7 mouse cellular contexts compared by ENCODE assay signal in the genomic region with DNA sequence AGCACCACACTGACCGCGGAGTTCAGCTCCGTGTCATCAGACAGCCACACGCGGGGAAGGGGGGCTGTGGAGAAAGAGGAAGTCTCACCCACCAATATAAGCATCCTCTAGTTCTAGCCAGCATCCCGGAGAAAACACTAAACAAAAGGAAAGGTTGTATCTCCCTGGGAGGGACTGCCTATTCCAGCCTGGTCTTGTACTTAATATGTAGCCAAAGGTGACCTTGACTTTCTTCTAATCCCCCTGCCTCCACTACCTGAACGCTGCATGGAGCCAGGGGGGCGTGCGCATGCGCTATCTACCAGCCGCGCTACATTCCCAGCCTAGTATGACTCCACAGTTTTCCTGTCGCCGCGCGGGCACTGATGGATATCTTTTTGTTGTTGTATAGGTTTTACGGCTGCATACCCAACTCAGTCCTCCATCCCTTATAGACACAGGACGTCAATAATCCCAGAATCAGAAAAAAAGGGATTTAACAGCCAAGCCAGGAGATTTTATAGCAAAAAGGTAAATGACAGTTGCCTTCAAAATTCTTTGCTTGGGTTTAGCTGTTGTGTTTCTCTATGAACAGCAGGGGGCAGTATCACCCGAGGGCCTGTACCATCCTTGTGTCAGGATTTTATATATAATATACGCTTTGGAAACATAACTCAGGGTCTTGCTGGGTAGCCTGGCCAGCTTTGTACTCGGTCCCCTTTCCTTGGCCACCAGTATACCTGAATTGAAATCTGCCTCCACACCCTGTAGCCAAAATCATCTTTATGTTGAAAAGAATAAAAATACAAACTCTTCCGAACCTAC. TPM values are rescaled to one million over a fixed set of nuclear protein-coding genes. Genes with fewer than 3 reads are reported as not detected.
DNase-seq lines count a peak whose midpoint lies in the region; ATAC-seq lines count a peak whose summit lies in the region.

No protein-coding gene starts in this region.

- DNase-seq in CD4-positive helper T cell, adult 2 months (ENCODE audit: low read depth, low spot score): peak; percentile 42
- DNase-seq in NIH3T3 (ENCODE audit: low read depth): peak; percentile 48
- peak; percentile 52 to 70 for DNase-seq in left cerebral cortex, postnatal 36 days (ENCODE audit: low spot score in 2 of 2)
- peak; percentile 75 for DNase-seq in mesoderm, embryonic 11.5 days (ENCODE audit: low read depth, low spot score)
- DNase-seq in spleen, postnatal 36 days (ENCODE audit: low spot score in 2 of 2): peak; percentile 19 to 23

- no peaks in the 10 kb centered on the region; the same call in 1 of the 2 replicates for H3K27me3 ChIP-seq in erythroblast, embryonic 14.5 days (ENCODE audit: control insufficient read depth)
- H3K27me3 ChIP-seq in hindbrain, embryonic 13.5 days: no peaks in the 10 kb centered on the region

- H3K4me2 ChIP-seq in hindbrain, embryonic 13.5 days: peak overlapping the region; percentile 50

- WGBS in hindbrain, embryonic 13.5 days: 12% methylated on average over 22 of the region's 22 CpGs

- no peaks in the 10 kb centered on the region for H3K36me3 ChIP-seq in erythroblast, embryonic 14.5 days (ENCODE audit: control insufficient read depth)
- no peaks in the 10 kb centered on the region for H3K36me3 ChIP-seq in hindbrain, embryonic 13.5 days

- H3K9ac ChIP-seq in hindbrain, embryonic 13.5 days: peak overlapping the region; percentile 30; the same call in 1 of the 2 replicates

- peak overlapping the region; percentile 61 for H3K4me3 ChIP-seq in erythroblast, embryonic 14.5 days (replicated peaks)
- H3K4me3 ChIP-seq in hindbrain, embryonic 13.5 days: peak overlapping the region; percentile 20

- no peaks in the 10 kb centered on the region for H3K9me3 ChIP-seq in erythroblast, embryonic 14.5 days (ENCODE audit: control insufficient read depth, low read length)
- no peaks in the 10 kb centered on the region for H3K9me3 ChIP-seq in hindbrain, embryonic 13.5 days

- peak; percentile 65 for ATAC-seq in hindbrain, embryonic 13.5 days (ENCODE audit: low FRiP score)

- no peak overlapping the region for H3K27ac ChIP-seq in hindbrain, embryonic 13.5 days

- intact Hi-C loops in left cerebral cortex, postnatal 36 days (cut with DNase I): loop anchor here (1.0 kb wide), 1 partner anchor 160 kb away; no protein-coding TSS in a partner anchor

- H3K4me1 ChIP-seq in erythroblast, embryonic 14.5 days (ENCODE audit: control insufficient read depth): peaks cover 17% of the 10 kb centered on the region
- peaks cover 9% of the 10 kb centered on the region; the same call in 1 of the 2 replicates for H3K4me1 ChIP-seq in hindbrain, embryonic 13.5 days (replicated peaks)

RNA-seq across cellular contexts. Expression of a gene that starts 12.9 kb away (rescaled TPM):
- polyA plus RNA-seq in erythroblast, embryonic 14.5 days (2012): 4.8 and 5.9 TPM in 2 replicates
- 6.5 and 7.8 TPM in 2 replicates for polyA plus RNA-seq in hindbrain, embryonic 13.5 days (2015; fragmentation: Nextera tagmentation; extraction: Ambion mirVana)
- total RNA-seq in left cerebral cortex, postnatal 36 days (2021): 100 to 1,000 TPM; 107 to 108 TPM

RNA-seq across cellular contexts. Expression of a gene that starts 13.2 kb away (rescaled TPM):
- polyA plus RNA-seq in erythroblast, embryonic 14.5 days (2012): 0.01 TPM in 1 of 2 replicates, not detected in the other
- 0.23 and 0.44 TPM in 2 replicates for polyA plus RNA-seq in hindbrain, embryonic 13.5 days (2015; fragmentation: Nextera tagmentation; extraction: Ambion mirVana)
- 1 to 10 TPM; 1.0 to 1.9 TPM for total RNA-seq in left cerebral cortex, postnatal 36 days (2021)

Comparison
In these comparisons a context has a peak if more than half of its experiments do, and no peak if none do; other contexts are left out.
1. DNase-seq: peak in every context shown above with its lines; median percentile 75 in mesoderm, embryonic 11.5 days; 61 in left cerebral cortex, postnatal 36 days; 48 in NIH3T3; 42 in CD4-positive helper T cell, adult 2 months; 21 in spleen, postnatal 36 days.